Mouse (Mus musculus): ENCODE results near the gene Hhex. TPM values are rescaled to one million over a fixed set of nuclear protein-coding genes. Genes with fewer than 3 reads are reported as not detected.

Gene Hhex
- 1.4 and 4.2 TPM in 2 replicates for polyA plus RNA-seq (2014; fragmentation: Nextera tagmentation; extraction: Ambion mirVana)

DNA sequence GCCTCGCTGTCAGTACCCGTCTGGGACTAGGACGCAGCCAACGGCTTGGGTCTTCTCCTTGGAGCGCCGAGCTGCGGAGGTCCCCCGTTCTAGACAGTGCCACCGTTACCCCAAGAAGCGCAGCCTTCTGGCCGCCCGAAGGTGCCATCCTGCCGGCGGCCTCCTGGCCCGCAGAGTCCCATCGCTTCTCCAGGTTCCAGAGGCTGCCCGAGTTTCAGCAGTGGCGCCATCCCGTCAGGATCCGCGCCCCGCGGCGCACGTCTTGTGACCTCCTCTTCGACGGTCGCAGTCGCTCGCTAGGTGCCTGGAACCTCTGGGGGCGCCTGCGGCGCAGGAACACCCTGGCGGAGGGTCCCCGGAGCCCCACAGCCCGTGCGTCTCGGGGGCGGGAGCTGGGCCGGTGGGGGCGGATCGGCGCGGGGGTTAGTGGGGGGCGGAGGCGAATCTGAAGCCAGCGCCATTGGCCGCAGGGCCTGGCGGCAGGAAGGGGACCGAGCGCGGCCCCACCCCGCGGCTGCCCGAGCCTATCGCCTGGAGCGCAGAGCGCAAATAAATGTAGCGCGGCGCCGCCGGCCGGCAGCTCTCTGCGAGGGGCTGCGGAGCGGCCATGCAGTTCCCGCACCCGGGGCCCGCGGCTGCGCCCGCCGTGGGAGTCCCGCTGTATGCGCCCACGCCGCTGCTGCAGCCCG lies at the start of gene Hhex:
Gene Hhex, plus strand, starts transcription at position 548 of the 689 bp plus-strand sequence.
- H3K4me1 ChIP-seq (ENCODE audit: control insufficient read depth, insufficient read depth, low read length): 0 out of 2 replicates have a peak, but pooled peaks cover 10% of the 10 kb centered on the region
- peak; percentile 66 for DNase-seq
- H3K9me3 ChIP-seq (ENCODE audit: control insufficient read depth, low read length): no peaks in the 10 kb centered on the region
- H3K4me2 ChIP-seq (ENCODE audit: low read length): peak within 1 kb of the TSS; percentile 54
- H3K36me3 ChIP-seq (ENCODE audit: control insufficient read depth, insufficient read depth, low read length): no peaks in the 10 kb centered on the region
- peak within 1 kb of the TSS; percentile 35 for H3K4me3 ChIP-seq (replicated peaks; ENCODE audit: low read depth, low read length)
- 0 out of 2 replicates have a peak within 1 kb of the TSS, but pooled peaks have one; percentile 34 for H3K9ac ChIP-seq (replicated peaks; ENCODE audit: low read length)
- ATAC-seq (ENCODE audit: low FRiP score, low TSS enrichment): peak; percentile 40; the same call in 1 of the 2 replicates
- peaks cover 78% of the 10 kb centered on the region for H3K27me3 ChIP-seq (ENCODE audit: control insufficient read depth, insufficient read depth, low read length)
- 1% methylated on average over 73 of the region's 79 CpGs for WGBS
- H3K27ac ChIP-seq (replicated peaks; ENCODE audit: low read depth, low read length): no peak within 1 kb of the TSS

DNA sequence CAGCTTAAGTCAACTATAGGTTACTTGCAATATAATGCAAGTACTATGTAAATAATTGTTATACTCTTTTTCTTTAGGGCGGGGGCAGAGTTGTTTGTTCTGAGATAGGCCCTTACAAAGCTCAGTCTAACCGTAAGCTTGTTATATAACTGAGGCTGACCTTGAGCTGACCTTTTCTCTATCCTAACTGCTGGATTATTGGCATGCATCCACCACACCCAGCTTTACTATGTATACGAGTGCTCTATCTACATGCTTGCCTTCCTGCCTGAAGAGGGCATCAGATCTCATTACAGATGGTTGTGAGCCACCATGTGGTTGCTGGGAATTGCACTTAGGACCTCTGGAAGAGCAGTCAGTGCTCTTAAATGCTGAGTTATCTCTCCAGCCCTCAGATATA lies 48.5 kb upstream of the Hhex start:
- H3K4me3 ChIP-seq (replicated peaks; ENCODE audit: low read depth, low read length): no peak overlapping the region

GRCm38 (mm10) chr19:37391869-37392268 lies 42.7 kb upstream of the Hhex start:
- Histone ChIP-seq H3K4me2 (ENCODE audit: low read length) (no peak overlapping the region), H3K36me3 (ENCODE audit: control insufficient read depth, insufficient read depth, low read length) (peaks cover 10% of the 10 kb centered on the region; the same call in 1 of the 2 replicates), H3K27me3 (ENCODE audit: control insufficient read depth, insufficient read depth, low read length) (no peaks in the 10 kb centered on the region), H3K27ac (replicated peaks; ENCODE audit: low read depth, low read length) (no peak overlapping the region), H3K9me3 (ENCODE audit: control insufficient read depth, low read length) (no peaks in the 10 kb centered on the region), H3K9ac (replicated peaks; ENCODE audit: low read length) (no peak overlapping the region), H3K4me3 (replicated peaks; ENCODE audit: low read depth, low read length) (no peak overlapping the region), H3K4me1 (ENCODE audit: control insufficient read depth, insufficient read depth, low read length) (no peaks in the 10 kb centered on the region)
- WGBS: 95% methylated on average over 3 of the region's 3 CpGs
- DNase-seq (no peak), ATAC-seq (ENCODE audit: low FRiP score, low TSS enrichment) (no peak)

More for the DNA sequence above, 48.5 kb upstream of the Hhex start:
- no peak overlapping the region for H3K4me2 ChIP-seq (ENCODE audit: low read length)
- H3K27me3 ChIP-seq (ENCODE audit: control insufficient read depth, insufficient read depth, low read length): no peaks in the 10 kb centered on the region
- WGBS: 84% methylated on average over 3 of the region's 3 CpGs
- no peak for ATAC-seq (ENCODE audit: low FRiP score, low TSS enrichment)
- H3K9ac ChIP-seq (replicated peaks; ENCODE audit: low read length): no peak overlapping the region
- no peaks in the 10 kb centered on the region for H3K9me3 ChIP-seq (ENCODE audit: control insufficient read depth, low read length)
- H3K27ac ChIP-seq (replicated peaks; ENCODE audit: low read depth, low read length): no peak overlapping the region
- H3K36me3 ChIP-seq (ENCODE audit: control insufficient read depth, insufficient read depth, low read length): peaks cover 4% of the 10 kb centered on the region; the same call in 1 of the 2 replicates
- no peaks in the 10 kb centered on the region for H3K4me1 ChIP-seq (ENCODE audit: control insufficient read depth, insufficient read depth, low read length)
- DNase-seq: no peak

DNA sequence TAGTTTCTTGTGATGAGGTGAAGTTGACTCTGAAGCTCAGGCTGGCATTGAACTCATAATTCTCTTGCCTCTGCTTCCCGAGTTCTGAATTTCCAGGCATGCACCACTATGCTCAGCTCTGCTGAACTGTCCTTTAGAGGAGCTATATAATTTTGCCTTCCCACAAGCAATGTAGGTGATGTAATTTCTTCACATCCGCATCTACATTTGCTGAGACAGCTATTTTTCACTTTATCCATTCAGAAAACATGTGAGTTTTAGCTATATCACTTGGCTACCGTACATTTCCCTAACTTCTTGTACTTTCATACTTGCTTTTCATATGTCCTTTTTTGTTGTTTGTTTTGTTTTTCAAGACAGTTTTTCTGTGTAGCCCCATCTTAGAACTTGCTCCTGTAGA lies 38.3 kb upstream of the Hhex start:
- DNase-seq (no peak), ATAC-seq (ENCODE audit: low FRiP score, low TSS enrichment) (no peak)
- H3K9ac ChIP-seq (replicated peaks; ENCODE audit: low read length): no peak overlapping the region
- no peak overlapping the region for H3K4me2 ChIP-seq (ENCODE audit: low read length)
- H3K27me3 ChIP-seq (ENCODE audit: control insufficient read depth, insufficient read depth, low read length): no peaks in the 10 kb centered on the region
- no peak overlapping the region for H3K4me3 ChIP-seq (replicated peaks; ENCODE audit: low read depth, low read length)
- 97% methylated on average over 3 of the region's 3 CpGs for WGBS
- no peaks in the 10 kb centered on the region for H3K9me3 ChIP-seq (ENCODE audit: control insufficient read depth, low read length)
- peaks cover 12% of the 10 kb centered on the region; the same call in 1 of the 2 replicates for H3K36me3 ChIP-seq (ENCODE audit: control insufficient read depth, insufficient read depth, low read length)
- no peak overlapping the region for H3K27ac ChIP-seq (replicated peaks; ENCODE audit: low read depth, low read length)
- no peaks in the 10 kb centered on the region for H3K4me1 ChIP-seq (ENCODE audit: control insufficient read depth, insufficient read depth, low read length)

- ATAC-seq (ENCODE audit: low FRiP score, low TSS enrichment): no peak
Measured at GRCm38 (mm10) chr19:37400936-37401335, 33.7 kb upstream of the Hhex start.

GRCm38 (mm10) chr19:37418294-37418693 lies 16.3 kb upstream of the Hhex start:
- WGBS: 89% methylated on average over 4 of the region's 4 CpGs
- Histone ChIP-seq H3K4me1 (ENCODE audit: control insufficient read depth, insufficient read depth, low read length) (no peaks in the 10 kb centered on the region), H3K27ac (replicated peaks; ENCODE audit: low read depth, low read length) (no peak overlapping the region), H3K4me3 (replicated peaks; ENCODE audit: low read depth, low read length) (no peak overlapping the region), H3K27me3 (ENCODE audit: control insufficient read depth, insufficient read depth, low read length) (no peaks in the 10 kb centered on the region), H3K9me3 (ENCODE audit: control insufficient read depth, low read length) (no peaks in the 10 kb centered on the region), H3K4me2 (ENCODE audit: low read length) (no peak overlapping the region), H3K36me3 (ENCODE audit: control insufficient read depth, insufficient read depth, low read length) (peaks cover 12% of the 10 kb centered on the region), H3K9ac (replicated peaks; ENCODE audit: low read length) (no peak overlapping the region)
- ATAC-seq (ENCODE audit: low FRiP score, low TSS enrichment): no peak
- DNase-seq: peak; percentile 75

More at GRCm38 (mm10) chr19:37400936-37401335, 33.7 kb upstream of the Hhex start:
- H3K9ac ChIP-seq (replicated peaks; ENCODE audit: low read length): no peak overlapping the region
- H3K36me3 ChIP-seq (ENCODE audit: control insufficient read depth, insufficient read depth, low read length): peaks cover 8% of the 10 kb centered on the region; the same call in 1 of the 2 replicates
- H3K4me1 ChIP-seq (ENCODE audit: control insufficient read depth, insufficient read depth, low read length): no peaks in the 10 kb centered on the region
- no peak overlapping the region for H3K27ac ChIP-seq (replicated peaks; ENCODE audit: low read depth, low read length)
- no peak for DNase-seq
- H3K27me3 ChIP-seq (ENCODE audit: control insufficient read depth, insufficient read depth, low read length): no peaks in the 10 kb centered on the region
- 76% methylated on average over 6 of the region's 6 CpGs for WGBS
- H3K4me2 ChIP-seq (ENCODE audit: low read length): no peak overlapping the region
- no peaks in the 10 kb centered on the region for H3K9me3 ChIP-seq (ENCODE audit: control insufficient read depth, low read length)
- H3K4me3 ChIP-seq (replicated peaks; ENCODE audit: low read depth, low read length): no peak overlapping the region

- Histone ChIP-seq H3K36me3 (ENCODE audit: control insufficient read depth, insufficient read depth, low read length) (peaks cover 8% of the 10 kb centered on the region), H3K9me3 (ENCODE audit: control insufficient read depth, low read length) (no peaks in the 10 kb centered on the region), H3K27me3 (ENCODE audit: control insufficient read depth, insufficient read depth, low read length) (no peaks in the 10 kb centered on the region), H3K27ac (replicated peaks; ENCODE audit: low read depth, low read length) (no peak overlapping the region), H3K4me3 (replicated peaks; ENCODE audit: low read depth, low read length) (no peak overlapping the region), H3K4me2 (ENCODE audit: low read length) (no peak overlapping the region), H3K9ac (replicated peaks; ENCODE audit: low read length) (no peak overlapping the region), H3K4me1 (ENCODE audit: control insufficient read depth, insufficient read depth, low read length) (no peaks in the 10 kb centered on the region)
- 55% methylated on average over 3 of the region's 3 CpGs for WGBS
- DNase-seq: peak; percentile 82
- ATAC-seq (ENCODE audit: low FRiP score, low TSS enrichment): no peak
Measured at GRCm38 (mm10) chr19:37419613-37420012, 15.0 kb upstream of the Hhex start.

DNA sequence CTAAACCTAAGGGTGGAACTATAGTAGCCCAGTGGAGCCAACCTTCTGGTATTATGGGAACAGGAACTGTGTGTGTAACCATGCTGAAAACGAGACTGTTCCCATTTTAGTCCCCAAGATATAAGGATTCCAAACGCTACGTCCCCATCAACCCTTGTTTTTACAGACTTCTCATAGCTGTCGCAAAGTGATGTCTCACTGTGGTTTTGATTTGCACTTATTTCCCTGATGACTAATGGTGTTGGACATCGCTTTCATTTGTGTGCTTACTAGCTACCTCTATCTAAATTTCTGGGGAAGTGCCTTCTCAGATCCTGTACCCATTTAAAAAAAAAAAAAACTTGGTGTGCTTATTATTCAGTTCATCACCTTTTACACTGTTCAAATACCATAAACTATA lies 6.0 kb upstream of the Hhex start:
- no peak for DNase-seq
- H3K9me3 ChIP-seq (ENCODE audit: control insufficient read depth, low read length): no peaks in the 10 kb centered on the region

More for the DNA sequence above, 6.0 kb upstream of the Hhex start:
- ATAC-seq (ENCODE audit: low FRiP score, low TSS enrichment): no peak
- Histone ChIP-seq H3K27me3 (ENCODE audit: control insufficient read depth, insufficient read depth, low read length) (peaks cover 30% of the 10 kb centered on the region), H3K36me3 (ENCODE audit: control insufficient read depth, insufficient read depth, low read length) (no peaks in the 10 kb centered on the region), H3K27ac (replicated peaks; ENCODE audit: low read depth, low read length) (no peak overlapping the region), H3K9ac (replicated peaks; ENCODE audit: low read length) (no peak overlapping the region), H3K4me2 (ENCODE audit: low read length) (no peak overlapping the region), H3K4me3 (replicated peaks; ENCODE audit: low read depth, low read length) (no peak overlapping the region), H3K4me1 (ENCODE audit: control insufficient read depth, insufficient read depth, low read length) (no peaks in the 10 kb centered on the region)
- 84% methylated on average over 5 of the region's 5 CpGs for WGBS

Data from midbrain, embryonic 14.5 days (tissue).